Mouse (Mus musculus) limb, embryonic 11.5 days (tissue): Measurements from ENCODE around the gene Tnfsf4. TPM values are rescaled to one million over a fixed set of nuclear protein-coding genes. Genes with fewer than 3 reads are reported as not detected.

Experiments
- ATAC-seq: fragments of 200-750 bp; cut with Nextera tagmentation; 2 replicates; pipeline ENCODE4 v1.8.0; 2017; ENCODE audit warnings: low read depth; ENCODE audit not compliant: insufficient number of reproducible peaks, low FRiP score, low TSS enrichment
- DNase-seq: peaks from one replicate; pipeline ENCODE4 v3.0.0-alpha.2; 2015; ENCODE audit warnings: low spot score
- H3K27ac ChIP-seq: fragments of 300-500 bp; sonication (generic); replicated peaks from 2 replicates; pipeline ENCODE4 v1.5.1; 2014; ENCODE audit warnings: low read depth, mild to moderate bottlenecking, low read length
- H3K27me3 ChIP-seq: fragments of 300-500 bp; sonication (generic); 2 replicates; pipeline ENCODE4 v1.6.1; 2014; ENCODE audit warnings: mild to moderate bottlenecking, low read length, mixed read lengths; ENCODE audit not compliant: control insufficient read depth, insufficient read depth
- H3K36me3 ChIP-seq: fragments of 300-500 bp; sonication (generic); 2 replicates; pipeline ENCODE4 v1.6.1; 2014; ENCODE audit warnings: mild to moderate bottlenecking, low read length, moderate library complexity, mixed read lengths; ENCODE audit not compliant: control insufficient read depth, insufficient read depth
- H3K4me1 ChIP-seq: fragments of 300-500 bp; sonication (generic); 2 replicates; pipeline ENCODE4 v1.6.1; 2014; ENCODE audit warnings: low read length, mixed read lengths; ENCODE audit not compliant: control insufficient read depth, insufficient read depth
- H3K4me2 ChIP-seq: fragments of 300-500 bp; sonication (generic); 2 replicates; pipeline ENCODE4 v1.6.1; 2014; ENCODE audit warnings: low read depth, mild to moderate bottlenecking, moderate library complexity; ENCODE audit not compliant: severe bottlenecking
- H3K4me3 ChIP-seq: fragments of 300-500 bp; sonication (generic); 2 replicates; pipeline ENCODE4 v1.5.1; 2014; ENCODE audit warnings: low read depth, low read length
- H3K9ac ChIP-seq: fragments of 300-500 bp; sonication (generic); 2 replicates; pipeline ENCODE4 v1.6.1; 2014; ENCODE audit warnings: mild to moderate bottlenecking, low read length
- H3K9me3 ChIP-seq: fragments of 300-500 bp; sonication (generic); 2 replicates; pipeline ENCODE4 v1.6.1; 2016; ENCODE audit warnings: low read length; ENCODE audit not compliant: control insufficient read depth
- WGBS: fragments of 180-500 bp; shearing (Covaris S2); extraction: QIAGEN DNeasy Blood & Tissue Kit; methylation state at CpG from one replicate; pipeline ENCODE4 v1.1.7; 2014; 5-methylcytosine and 5-hydroxymethylcytosine counted together
- polyA plus RNA-seq: library from polyadenylated mRNA; unstranded; fragments of >200 nt; fragmentation: Nextera tagmentation; extraction: Ambion mirVana; gene quantifications from 2 replicates; pipeline ENCODE4 v1.2.1, GENCODE M21; 2014

Tnfsf4 gene
- polyA plus RNA-seq, 1 experiment from 2014 or later = 0.08 TPM

GRCm38 (mm10) chr1:161390066-161390465 is 5.1 kb upstream of the Tnfsf4 start:
- no peaks in the 10 kb centered on the region for H3K36me3 ChIP-seq
- H3K4me1 ChIP-seq = no peaks in the 10 kb centered on the region
- WGBS = 60% methylated on average over 2 of the region's 2 CpGs
- H3K9ac ChIP-seq = no peak overlapping the region
- no peak overlapping the region for H3K4me3 ChIP-seq
- ATAC-seq = no peak
- DNase-seq = no peak
- no peak overlapping the region for H3K4me2 ChIP-seq
- H3K9me3 ChIP-seq = no peaks in the 10 kb centered on the region
- H3K27me3 ChIP-seq = no peaks in the 10 kb centered on the region
- H3K27ac ChIP-seq = no peak overlapping the region

GRCm38 (mm10) chr1:161392906-161393305 is 2.3 kb upstream of the Tnfsf4 start:
- DNase-seq (no peak), ATAC-seq (no peak)
- Histone ChIP-seq H3K4me1 (no peaks in the 10 kb centered on the region; the same call in 1 of the 2 replicates), H3K9me3 (no peaks in the 10 kb centered on the region), H3K9ac (no peak overlapping the region), H3K27me3 (no peaks in the 10 kb centered on the region), H3K4me2 (no peak overlapping the region), H3K36me3 (no peaks in the 10 kb centered on the region), H3K4me3 (no peak overlapping the region), H3K27ac (no peak overlapping the region)
- 88% methylated on average over 10 of the region's 10 CpGs for WGBS

GRCm38 (mm10) chr1:161395610-161396009 is 401 bp downstream of the Tnfsf4 start:
- 55% methylated on average over 5 of the region's 5 CpGs for WGBS
- DNase-seq (peak; percentile 30), ATAC-seq (no peak)
- Histone ChIP-seq H3K4me2 (no peak overlapping the region), H3K4me3 (no peak overlapping the region), H3K9me3 (no peaks in the 10 kb centered on the region), H3K36me3 (no peaks in the 10 kb centered on the region), H3K4me1 (no peaks in the 10 kb centered on the region; the same call in 1 of the 2 replicates), H3K27ac (no peak overlapping the region), H3K27me3 (no peaks in the 10 kb centered on the region), H3K9ac (no peak overlapping the region)

- Histone ChIP-seq H3K27ac (no peak overlapping the region), H3K9me3 (no peaks in the 10 kb centered on the region), H3K4me1 (no peaks in the 10 kb centered on the region; the same call in 1 of the 2 replicates), H3K9ac (no peak overlapping the region), H3K4me2 (no peak overlapping the region), H3K4me3 (no peak overlapping the region), H3K27me3 (no peaks in the 10 kb centered on the region), H3K36me3 (no peaks in the 10 kb centered on the region)
- ATAC-seq (no peak), DNase-seq (no peak)
- WGBS = 81% methylated on average over 10 of the region's 10 CpGs
Observed at GRCm38 (mm10) chr1:161396351-161396750, 1.1 kb downstream of the Tnfsf4 start.

GRCm38 (mm10) chr1:161400126-161400525 is 4.9 kb downstream of the Tnfsf4 start:
- ATAC-seq (no peak), DNase-seq (peak; percentile 68)
- H3K27ac ChIP-seq = no peak overlapping the region
- no peak overlapping the region for H3K9ac ChIP-seq
- H3K27me3 ChIP-seq = no peaks in the 10 kb centered on the region
- H3K4me3 ChIP-seq = no peak overlapping the region
- WGBS = 29% methylated on average over 6 of the region's 6 CpGs
- no peaks in the 10 kb centered on the region for H3K9me3 ChIP-seq
- H3K4me1 ChIP-seq = peaks cover 5% of the 10 kb centered on the region; the same call in 1 of the 2 replicates
- H3K36me3 ChIP-seq = no peaks in the 10 kb centered on the region
- H3K4me2 ChIP-seq = no peak overlapping the region

- no peak for ATAC-seq
- no peaks in the 10 kb centered on the region for H3K36me3 ChIP-seq
- no peak overlapping the region for H3K27ac ChIP-seq
- H3K9ac ChIP-seq = no peak overlapping the region
- no peaks in the 10 kb centered on the region for H3K27me3 ChIP-seq
- H3K4me3 ChIP-seq = no peak overlapping the region
- 8% methylated on average over 2 of the region's 2 CpGs for WGBS
- no peak overlapping the region for H3K4me2 ChIP-seq
- no peak for DNase-seq
- H3K9me3 ChIP-seq = no peaks in the 10 kb centered on the region
- H3K4me1 ChIP-seq = 0 out of 2 replicates have a peak, but pooled peaks cover 5% of the 10 kb centered on the region
Observed at GRCm38 (mm10) chr1:161403061-161403460, 7.9 kb downstream of the Tnfsf4 start.

- Histone ChIP-seq H3K36me3 (no peaks in the 10 kb centered on the region), H3K9me3 (no peaks in the 10 kb centered on the region), H3K27ac (no peak overlapping the region), H3K4me1 (0 out of 2 replicates have a peak, but pooled peaks cover 5% of the 10 kb centered on the region), H3K27me3 (no peaks in the 10 kb centered on the region), H3K4me3 (no peak overlapping the region), H3K4me2 (no peak overlapping the region), H3K9ac (no peak overlapping the region)
- DNase-seq (no peak), ATAC-seq (no peak)
- 75% methylated on average over 1 of the region's 1 CpGs for WGBS
Observed at GRCm38 (mm10) chr1:161406480-161406879, 11.3 kb downstream of the Tnfsf4 start.

- no peaks in the 10 kb centered on the region for H3K9me3 ChIP-seq
- no peaks in the 10 kb centered on the region for H3K27me3 ChIP-seq
- no peak overlapping the region for H3K4me2 ChIP-seq
- H3K4me3 ChIP-seq = no peak overlapping the region
- no peak overlapping the region for H3K9ac ChIP-seq
- no peak overlapping the region for H3K27ac ChIP-seq
- DNase-seq (no peak), ATAC-seq (no peak)
- H3K36me3 ChIP-seq = no peaks in the 10 kb centered on the region
- no peaks in the 10 kb centered on the region for H3K4me1 ChIP-seq
Observed at GRCm38 (mm10) chr1:161419926-161420325, 24.7 kb downstream of the Tnfsf4 start.

- H3K4me3 ChIP-seq = no peak overlapping the region
- H3K27me3 ChIP-seq = no peaks in the 10 kb centered on the region
- ATAC-seq (no peak), DNase-seq (peak; percentile 14)
- no peak overlapping the region for H3K27ac ChIP-seq
- no peak overlapping the region for H3K4me2 ChIP-seq
- H3K9me3 ChIP-seq = no peaks in the 10 kb centered on the region
- no peaks in the 10 kb centered on the region for H3K4me1 ChIP-seq
- no peak overlapping the region for H3K9ac ChIP-seq
- WGBS = 88% methylated on average over 9 of the region's 9 CpGs
- no peaks in the 10 kb centered on the region for H3K36me3 ChIP-seq
Observed at GRCm38 (mm10) chr1:161420646-161421045, 25.4 kb downstream of the Tnfsf4 start.
